Mouse (Mus musculus) ES-CJ7 (cell line): Measurements from ENCODE around the gene Psma6.

Source experiments
- DNase-seq: peaks from one replicate; pipeline ENCODE4 v3.0.0; 2011; ENCODE audit warnings: low read depth, low spot score

The Psma6 gene

GRCm38 (mm10) chr12:55438058-55438457 lies 54.0 kb downstream of the Psma6 start:
- no peak for DNase-seq

- peak; percentile 49 for DNase-seq
Observed at GRCm38 (mm10) chr12:55438611-55439137, 54.7 kb downstream of the Psma6 start.

- DNase-seq, result no peak
Observed at GRCm38 (mm10) chr12:55440416-55440815, 56.4 kb downstream of the Psma6 start.

GRCm38 (mm10) chr12:55442245-55442644 lies 58.2 kb downstream of the Psma6 start:
- no peak for DNase-seq

GRCm38 (mm10) chr12:55442861-55443850 lies 59.1 kb downstream of the Psma6 start:
- DNase-seq, result no peak

GRCm38 (mm10) chr12:55444031-55444451 lies 60.0 kb downstream of the Psma6 start:
- DNase-seq, result no peak

GRCm38 (mm10) chr12:55445583-55445982 lies 61.6 kb downstream of the Psma6 start:
- DNase-seq, result no peak

GRCm38 (mm10) chr12:55446366-55446745 lies 62.3 kb downstream of the Psma6 start:
- DNase-seq, result no peak

- DNase-seq, result peak; percentile 41
Observed at GRCm38 (mm10) chr12:55446746-55447395, 62.8 kb downstream of the Psma6 start.

- DNase-seq, result no peak
Observed at GRCm38 (mm10) chr12:55447396-55447760, 63.4 kb downstream of the Psma6 start.

GRCm38 (mm10) chr12:55448457-55448856 lies 64.4 kb downstream of the Psma6 start:
- no peak for DNase-seq

- no peak for DNase-seq
Observed at GRCm38 (mm10) chr12:55449048-55449447, 65.0 kb downstream of the Psma6 start.

GRCm38 (mm10) chr12:55450421-55450820 lies 66.4 kb downstream of the Psma6 start:
- no peak for DNase-seq

- no peak for DNase-seq
Observed at GRCm38 (mm10) chr12:55452839-55453238, 68.8 kb downstream of the Psma6 start.

- no peak for DNase-seq
Observed at GRCm38 (mm10) chr12:55453924-55454323, 69.9 kb downstream of the Psma6 start.

- DNase-seq, result no peak
Observed at GRCm38 (mm10) chr12:55455206-55455605, 71.2 kb downstream of the Psma6 start.

GRCm38 (mm10) chr12:55456136-55456535 lies 72.1 kb downstream of the Psma6 start:
- DNase-seq, result peak; percentile 79

- DNase-seq, result no peak
Observed at GRCm38 (mm10) chr12:55456893-55457292, 72.9 kb downstream of the Psma6 start.

GRCm38 (mm10) chr12:55459739-55460138 lies 75.7 kb downstream of the Psma6 start:
- DNase-seq, result no peak

- no peak for DNase-seq
Observed at GRCm38 (mm10) chr12:55460900-55461299, 76.9 kb downstream of the Psma6 start.

- no peak for DNase-seq
Observed at GRCm38 (mm10) chr12:55461767-55462166, 77.7 kb downstream of the Psma6 start.

GRCm38 (mm10) chr12:55462456-55462855 lies 78.4 kb downstream of the Psma6 start:
- DNase-seq, result no peak
